Mouse (Mus musculus): ENCODE data around the gene Soat2. TPM values are rescaled to one million over a fixed set of nuclear protein-coding genes. Genes with fewer than 3 reads are reported as not detected.

Gene Soat2
- polyA plus RNA-seq, 1 experiment from 2014 or later = 0.17 TPM

GRCm38 (mm10) chr15:102141120-102141519 is 9.2 kb upstream of the Soat2 start:
- no peaks in the 10 kb centered on the region for H3K9me3 ChIP-seq (ENCODE audit: control insufficient read depth, low read length)
- no peaks in the 10 kb centered on the region for H3K36me3 ChIP-seq (ENCODE audit: control insufficient read depth, insufficient read depth, low read length)
- H3K4me1 ChIP-seq (ENCODE audit: control insufficient read depth, insufficient read depth, low read length) = peaks cover 14% of the 10 kb centered on the region
- ATAC-seq (ENCODE audit: low read depth) (no peak), DNase-seq (ENCODE audit: low spot score) (no peak)
- no peak overlapping the region for H3K9ac ChIP-seq (ENCODE audit: low read depth, low read length)
- H3K27me3 ChIP-seq (replicated peaks; ENCODE audit: control insufficient read depth, insufficient read depth, low read length) = peaks cover 31% of the 10 kb centered on the region
- no peak overlapping the region for H3K27ac ChIP-seq (replicated peaks; ENCODE audit: low read depth, low read length)
- H3K4me3 ChIP-seq (ENCODE audit: low read depth, low read length) = no peak overlapping the region
- no peak overlapping the region for H3K4me2 ChIP-seq (ENCODE audit: low read depth, low read length)
- WGBS = 81% methylated on average over 5 of the region's 5 CpGs

- Histone ChIP-seq H3K36me3 (ENCODE audit: control insufficient read depth, insufficient read depth, low read length) (no peaks in the 10 kb centered on the region), H3K9ac (ENCODE audit: low read depth, low read length) (no peak overlapping the region), H3K27ac (replicated peaks; ENCODE audit: low read depth, low read length) (no peak overlapping the region), H3K9me3 (ENCODE audit: control insufficient read depth, low read length) (no peaks in the 10 kb centered on the region), H3K4me2 (ENCODE audit: low read depth, low read length) (no peak overlapping the region), H3K4me1 (ENCODE audit: control insufficient read depth, insufficient read depth, low read length) (peaks cover 11% of the 10 kb centered on the region; the same call in 1 of the 2 replicates), H3K4me3 (ENCODE audit: low read depth, low read length) (no peak overlapping the region), H3K27me3 (replicated peaks; ENCODE audit: control insufficient read depth, insufficient read depth, low read length) (peaks cover 32% of the 10 kb centered on the region)
- 43% methylated on average over 23 of the region's 23 CpGs for WGBS
- DNase-seq (ENCODE audit: low spot score) (peak; percentile 68), ATAC-seq (ENCODE audit: low read depth) (0 out of 2 replicates have a peak, but pooled peaks have one; percentile 56)
Observed at GRCm38 (mm10) chr15:102142914-102143912, 7.1 kb upstream of the Soat2 start.

GRCm38 (mm10) chr15:102144274-102144711 is 6.0 kb upstream of the Soat2 start, which contains the start of gene Igfbp6:
Gene Igfbp6 (plus strand): TSS chr15:102144362.
- no peak for DNase-seq (ENCODE audit: low spot score)
- ATAC-seq (ENCODE audit: low read depth) = no peak

GRCm38 (mm10) chr15:102144726-102145125 is 5.6 kb upstream of the Soat2 start:
- no peak for DNase-seq (ENCODE audit: low spot score)
- Histone ChIP-seq H3K9ac (ENCODE audit: low read depth, low read length) (peak overlapping the region; percentile 21; the same call in 1 of the 2 replicates), H3K36me3 (ENCODE audit: control insufficient read depth, insufficient read depth, low read length) (no peaks in the 10 kb centered on the region), H3K4me3 (ENCODE audit: low read depth, low read length) (peak overlapping the region; percentile 28), H3K4me1 (ENCODE audit: control insufficient read depth, insufficient read depth, low read length) (peaks cover 11% of the 10 kb centered on the region; the same call in 1 of the 2 replicates), H3K27ac (replicated peaks; ENCODE audit: low read depth, low read length) (no peak overlapping the region), H3K27me3 (replicated peaks; ENCODE audit: control insufficient read depth, insufficient read depth, low read length) (peaks cover 32% of the 10 kb centered on the region), H3K9me3 (ENCODE audit: control insufficient read depth, low read length) (no peaks in the 10 kb centered on the region), H3K4me2 (ENCODE audit: low read depth, low read length) (peak overlapping the region; percentile 48)
- ATAC-seq (ENCODE audit: low read depth) = no peak
- 13% methylated on average over 15 of the region's 19 CpGs for WGBS

More at GRCm38 (mm10) chr15:102144274-102144711, 6.0 kb upstream of the Soat2 start, which contains the start of gene Igfbp6:
- peak within 1 kb of the TSS; percentile 21; the same call in 1 of the 2 replicates for H3K9ac ChIP-seq (ENCODE audit: low read depth, low read length)
- H3K4me3 ChIP-seq (ENCODE audit: low read depth, low read length) = peak within 1 kb of the TSS; percentile 28
- no peaks in the 10 kb centered on the region for H3K9me3 ChIP-seq (ENCODE audit: control insufficient read depth, low read length)
- H3K27me3 ChIP-seq (replicated peaks; ENCODE audit: control insufficient read depth, insufficient read depth, low read length) = peaks cover 32% of the 10 kb centered on the region
- 5% methylated on average over 19 of the region's 22 CpGs for WGBS
- no peak within 1 kb of the TSS for H3K27ac ChIP-seq (replicated peaks; ENCODE audit: low read depth, low read length)
- peaks cover 11% of the 10 kb centered on the region; the same call in 1 of the 2 replicates for H3K4me1 ChIP-seq (ENCODE audit: control insufficient read depth, insufficient read depth, low read length)
- H3K4me2 ChIP-seq (ENCODE audit: low read depth, low read length) = peak within 1 kb of the TSS; percentile 48
- no peaks in the 10 kb centered on the region for H3K36me3 ChIP-seq (ENCODE audit: control insufficient read depth, insufficient read depth, low read length)

DNA sequence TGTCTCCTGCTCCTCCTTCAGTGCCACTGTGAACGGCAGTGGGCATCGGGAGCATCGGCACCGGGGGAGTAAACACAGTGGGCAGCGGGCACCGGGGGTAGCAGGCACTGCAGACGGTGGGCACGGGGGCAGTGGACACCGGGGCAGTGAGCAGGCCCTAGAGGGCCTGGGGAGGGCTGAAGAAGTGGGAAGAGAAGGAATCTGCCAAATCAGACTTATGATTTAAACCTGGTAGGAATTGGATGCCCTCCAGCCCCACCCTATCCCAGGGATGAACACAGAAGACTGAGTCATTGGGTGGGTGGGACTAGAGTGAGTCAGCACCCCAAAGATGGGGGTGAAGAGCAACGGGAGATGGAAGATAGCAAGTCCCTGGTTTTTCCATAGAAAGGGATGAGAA is 5.0 kb upstream of the Soat2 start:
- Histone ChIP-seq H3K4me2 (ENCODE audit: low read depth, low read length) (no peak overlapping the region), H3K27me3 (replicated peaks; ENCODE audit: control insufficient read depth, insufficient read depth, low read length) (peaks cover 32% of the 10 kb centered on the region), H3K36me3 (ENCODE audit: control insufficient read depth, insufficient read depth, low read length) (no peaks in the 10 kb centered on the region), H3K9ac (ENCODE audit: low read depth, low read length) (no peak overlapping the region), H3K27ac (replicated peaks; ENCODE audit: low read depth, low read length) (no peak overlapping the region), H3K9me3 (ENCODE audit: control insufficient read depth, low read length) (no peaks in the 10 kb centered on the region), H3K4me3 (ENCODE audit: low read depth, low read length) (no peak overlapping the region), H3K4me1 (ENCODE audit: control insufficient read depth, insufficient read depth, low read length) (peaks cover 11% of the 10 kb centered on the region; the same call in 1 of the 2 replicates)
- WGBS = 85% methylated on average over 10 of the region's 10 CpGs
- ATAC-seq (ENCODE audit: low read depth) (no peak), DNase-seq (ENCODE audit: low spot score) (no peak)

DNA sequence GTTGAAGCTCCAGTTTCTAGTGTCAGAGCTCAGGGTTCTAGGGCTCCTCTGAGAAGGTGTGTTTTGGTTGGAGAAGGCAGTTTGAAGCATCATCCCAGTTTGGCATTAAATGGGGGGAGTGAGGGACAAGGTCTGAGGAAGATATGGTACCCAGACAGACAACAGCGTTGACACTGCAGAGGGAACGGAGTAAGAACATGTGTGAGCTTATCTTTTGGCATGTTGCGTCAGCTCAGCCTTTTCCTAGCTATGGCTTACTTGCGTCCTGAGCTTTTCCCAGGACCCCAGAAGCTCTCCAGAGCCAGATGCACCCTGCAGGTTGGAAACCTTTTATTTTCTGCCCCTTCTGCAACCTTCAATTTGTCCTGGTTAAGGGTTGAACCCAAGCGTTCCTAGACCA is 4.2 kb upstream of the Soat2 start:
- Histone ChIP-seq H3K9ac (ENCODE audit: low read depth, low read length) (no peak overlapping the region), H3K9me3 (ENCODE audit: control insufficient read depth, low read length) (no peaks in the 10 kb centered on the region), H3K4me2 (ENCODE audit: low read depth, low read length) (no peak overlapping the region), H3K4me3 (ENCODE audit: low read depth, low read length) (no peak overlapping the region), H3K4me1 (ENCODE audit: control insufficient read depth, insufficient read depth, low read length) (peaks cover 13% of the 10 kb centered on the region), H3K36me3 (ENCODE audit: control insufficient read depth, insufficient read depth, low read length) (no peaks in the 10 kb centered on the region), H3K27me3 (replicated peaks; ENCODE audit: control insufficient read depth, insufficient read depth, low read length) (peaks cover 32% of the 10 kb centered on the region), H3K27ac (replicated peaks; ENCODE audit: low read depth, low read length) (no peak overlapping the region)
- no peak for ATAC-seq (ENCODE audit: low read depth)
- 88% methylated on average over 5 of the region's 5 CpGs for WGBS
- no peak for DNase-seq (ENCODE audit: low spot score)

DNA sequence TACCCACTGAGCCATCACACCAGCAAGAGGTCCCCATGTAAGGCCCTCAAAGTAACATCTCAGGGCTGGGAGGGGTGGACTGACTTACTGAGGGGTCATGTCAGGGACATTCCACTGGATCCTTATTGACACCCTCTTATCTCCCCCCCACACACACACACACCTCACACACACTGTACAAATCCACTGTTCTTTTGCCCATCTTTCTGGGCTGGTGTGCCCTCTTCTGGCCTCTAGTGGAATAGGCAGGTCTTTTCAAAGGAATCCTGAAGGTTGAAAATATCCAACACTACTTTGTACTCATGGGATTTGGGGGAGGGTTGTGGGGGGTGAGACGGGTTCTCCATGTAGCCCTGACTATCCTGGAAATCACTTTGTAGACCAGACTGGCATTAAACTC is 3.4 kb upstream of the Soat2 start:
- DNase-seq (ENCODE audit: low spot score) (peak; percentile 26), ATAC-seq (ENCODE audit: low read depth) (peak; percentile 53; the same call in 1 of the 2 replicates)
- peaks cover 30% of the 10 kb centered on the region for H3K27me3 ChIP-seq (replicated peaks; ENCODE audit: control insufficient read depth, insufficient read depth, low read length)
- H3K4me3 ChIP-seq (ENCODE audit: low read depth, low read length) = no peak overlapping the region
- H3K36me3 ChIP-seq (ENCODE audit: control insufficient read depth, insufficient read depth, low read length) = no peaks in the 10 kb centered on the region
- WGBS = 0% methylated on average over 1 of the region's 1 CpGs
- H3K9me3 ChIP-seq (ENCODE audit: control insufficient read depth, low read length) = no peaks in the 10 kb centered on the region
- H3K4me2 ChIP-seq (ENCODE audit: low read depth, low read length) = no peak overlapping the region
- H3K4me1 ChIP-seq (ENCODE audit: control insufficient read depth, insufficient read depth, low read length) = peaks cover 13% of the 10 kb centered on the region
- H3K9ac ChIP-seq (ENCODE audit: low read depth, low read length) = no peak overlapping the region
- H3K27ac ChIP-seq (replicated peaks; ENCODE audit: low read depth, low read length) = no peak overlapping the region

DNA sequence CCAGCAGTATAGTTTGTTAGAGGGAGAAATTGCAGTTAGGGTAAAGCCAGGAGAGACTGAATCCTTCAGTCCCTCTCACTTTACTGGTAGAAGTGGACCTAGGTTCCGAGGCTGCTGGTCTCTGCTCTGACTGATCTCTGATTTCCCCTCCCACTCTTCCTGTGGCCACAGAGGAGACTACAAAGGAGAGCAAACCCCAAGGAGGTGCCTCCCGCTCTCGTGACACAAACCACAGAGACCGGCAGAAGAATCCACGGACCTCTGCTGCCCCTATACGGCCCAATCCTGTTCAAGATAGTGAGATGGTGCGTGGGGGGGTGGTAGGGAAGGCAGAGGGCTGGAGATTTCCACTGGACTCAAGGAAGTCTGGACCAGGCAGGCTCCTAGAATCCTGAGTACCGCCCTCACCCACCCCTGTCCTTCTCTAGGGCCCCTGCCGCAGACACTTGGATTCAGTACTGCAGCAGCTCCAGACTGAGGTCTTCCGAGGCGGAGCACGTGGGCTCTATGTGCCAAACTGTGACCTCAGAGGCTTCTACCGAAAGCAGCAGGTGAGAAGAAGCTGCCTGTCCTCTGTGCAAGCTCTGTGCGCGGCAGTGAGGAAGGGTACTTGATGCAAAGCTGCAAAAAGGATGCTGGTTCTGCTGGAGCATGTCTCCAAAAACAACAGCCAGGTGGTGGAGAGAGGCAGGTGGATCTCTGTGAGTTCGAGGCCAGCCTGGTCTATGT is 2.5 kb upstream of the Soat2 start:
- Histone ChIP-seq H3K9ac (ENCODE audit: low read depth, low read length) (no peak overlapping the region), H3K4me3 (ENCODE audit: low read depth, low read length) (no peak overlapping the region), H3K27me3 (replicated peaks; ENCODE audit: control insufficient read depth, insufficient read depth, low read length) (peaks cover 28% of the 10 kb centered on the region), H3K4me2 (ENCODE audit: low read depth, low read length) (no peak overlapping the region), H3K9me3 (ENCODE audit: control insufficient read depth, low read length) (no peaks in the 10 kb centered on the region), H3K4me1 (ENCODE audit: control insufficient read depth, insufficient read depth, low read length) (peaks cover 13% of the 10 kb centered on the region), H3K27ac (replicated peaks; ENCODE audit: low read depth, low read length) (no peak overlapping the region), H3K36me3 (ENCODE audit: control insufficient read depth, insufficient read depth, low read length) (no peaks in the 10 kb centered on the region)
- no peak for DNase-seq (ENCODE audit: low spot score)
- 69% methylated on average over 16 of the region's 16 CpGs for WGBS
- no peak for ATAC-seq (ENCODE audit: low read depth)

All from embryonic facial prominence, embryonic 14.5 days (tissue).